Mouse (Mus musculus) embryo, embryonic 11.5 days (tissue): ENCODE results near the gene Rsbn1l.

Source experiments
- DNase-seq: peaks from one replicate; pipeline ENCODE4 v3.0.0-alpha.2; 2012; ENCODE audit warnings: low read depth, low spot score

Rsbn1l gene

GRCm38 (mm10) chr5:20956298-20956697 lies at the start of gene Rsbn1l:
Gene Rsbn1l (minus strand): TSS chr5:20956398.
- no peak for DNase-seq

DNA sequence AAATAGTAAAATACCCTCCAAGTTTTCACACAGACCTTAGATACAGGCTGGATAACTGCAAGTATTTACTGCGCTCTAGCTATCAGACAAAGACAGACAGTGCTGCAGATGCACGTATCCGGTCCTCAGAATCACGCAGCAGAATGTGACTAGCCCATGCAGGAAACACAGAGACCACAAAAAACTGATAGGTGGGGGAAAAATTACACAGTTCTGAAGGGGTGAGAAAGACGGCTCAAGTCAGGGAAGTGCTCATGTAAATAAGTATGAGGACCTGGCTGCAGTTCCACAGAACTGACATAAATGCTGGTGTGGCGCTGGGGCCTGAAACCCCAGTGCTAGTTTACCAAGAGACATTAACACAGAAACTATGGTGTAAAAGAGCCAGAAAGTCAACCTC lies 46.5 kb upstream of the Rsbn1l start:
- no peak for DNase-seq

GRCm38 (mm10) chr5:21001622-21002315 lies 45.6 kb upstream of the Rsbn1l start:
- DNase-seq: no peak

DNA sequence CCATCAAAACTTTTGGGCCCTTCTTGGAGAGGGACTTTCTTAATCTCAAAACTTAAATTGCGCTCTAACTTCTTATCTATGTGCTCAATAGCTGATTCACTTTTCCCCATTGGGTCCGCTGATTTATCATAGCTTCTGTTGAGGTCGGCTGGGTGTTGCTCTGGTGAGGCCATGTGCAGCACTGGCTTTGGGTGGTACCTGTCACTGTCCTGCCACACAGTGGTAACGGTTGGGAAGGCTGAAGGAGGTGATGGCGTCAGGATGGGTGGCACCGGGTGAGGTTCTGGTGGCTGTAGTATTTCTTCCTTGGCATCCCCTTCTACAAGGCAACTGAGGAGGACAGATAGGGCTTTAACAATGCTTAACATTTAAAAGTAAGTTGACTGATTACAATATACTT lies 42.2 kb upstream of the Rsbn1l start:
- no peak for DNase-seq

DNA sequence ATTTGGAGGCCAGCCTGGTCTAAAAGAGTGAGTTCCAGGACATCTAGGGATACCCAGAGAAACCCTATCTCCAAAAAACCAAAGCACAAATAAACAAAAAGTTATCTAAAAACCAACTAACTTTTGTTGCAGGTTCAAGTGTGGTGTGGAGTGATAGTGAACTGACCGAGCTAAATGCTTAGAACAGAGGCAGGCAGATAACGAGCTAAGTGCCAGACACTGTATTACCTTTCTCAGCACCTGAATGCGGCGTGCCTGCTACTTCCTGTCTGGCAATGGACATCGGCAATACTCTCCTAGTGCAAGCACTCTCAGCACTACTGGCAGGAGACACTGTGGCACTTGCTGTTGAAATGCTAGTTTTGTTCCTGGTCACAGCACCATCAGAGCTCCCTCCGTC lies 41.4 kb upstream of the Rsbn1l start:
- DNase-seq: no peak

GRCm38 (mm10) chr5:20990062-20990809 lies 34.0 kb upstream of the Rsbn1l start:
- DNase-seq: no peak

- no peak for DNase-seq
Observed at GRCm38 (mm10) chr5:20986271-20986670, 30.1 kb upstream of the Rsbn1l start.

- no peak for DNase-seq
Observed at GRCm38 (mm10) chr5:20983505-20983904, 27.3 kb upstream of the Rsbn1l start.

- no peak for DNase-seq
Observed at GRCm38 (mm10) chr5:20974690-20975089, 18.5 kb upstream of the Rsbn1l start.

DNA sequence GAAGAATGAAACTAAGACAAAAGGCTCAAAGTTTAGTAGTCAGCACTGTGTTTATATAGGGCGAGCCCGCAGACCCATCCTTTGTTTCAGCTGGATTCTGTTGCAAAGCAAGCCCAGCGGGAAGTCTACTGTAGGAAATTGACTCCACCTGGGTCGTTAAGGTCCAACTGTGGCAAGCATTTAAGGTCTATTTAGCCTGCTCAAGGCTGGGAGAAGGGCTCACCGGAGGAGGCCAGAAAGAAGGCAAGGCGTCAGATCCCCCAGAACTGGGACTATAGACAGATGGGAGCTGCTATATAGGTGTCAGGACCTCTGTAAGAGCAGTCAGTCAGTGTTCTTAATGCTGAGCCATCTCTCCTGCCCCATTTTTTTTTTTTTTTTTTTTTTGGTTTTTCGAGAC lies 17.8 kb upstream of the Rsbn1l start:
- no peak for DNase-seq

DNA sequence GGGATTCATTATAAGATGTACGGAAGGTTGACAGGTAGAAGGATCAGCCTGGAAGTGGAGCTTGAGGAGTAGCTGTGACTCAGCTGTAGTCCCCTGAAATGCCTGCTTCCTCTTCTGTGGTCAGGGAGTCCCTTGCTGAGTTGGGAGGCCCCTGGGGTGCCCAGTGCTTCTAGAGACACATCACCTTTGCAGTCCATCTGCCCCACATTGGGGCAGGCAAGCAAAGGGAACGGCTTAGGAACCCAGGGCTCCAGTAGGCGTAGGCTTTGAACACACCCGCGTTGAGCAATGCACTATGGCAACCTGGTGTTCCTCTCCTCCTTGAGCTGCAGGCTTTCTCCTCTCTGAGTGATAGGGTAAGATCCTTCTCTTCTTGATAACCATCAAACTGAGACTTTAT lies 16.9 kb upstream of the Rsbn1l start:
- no peak for DNase-seq

DNA sequence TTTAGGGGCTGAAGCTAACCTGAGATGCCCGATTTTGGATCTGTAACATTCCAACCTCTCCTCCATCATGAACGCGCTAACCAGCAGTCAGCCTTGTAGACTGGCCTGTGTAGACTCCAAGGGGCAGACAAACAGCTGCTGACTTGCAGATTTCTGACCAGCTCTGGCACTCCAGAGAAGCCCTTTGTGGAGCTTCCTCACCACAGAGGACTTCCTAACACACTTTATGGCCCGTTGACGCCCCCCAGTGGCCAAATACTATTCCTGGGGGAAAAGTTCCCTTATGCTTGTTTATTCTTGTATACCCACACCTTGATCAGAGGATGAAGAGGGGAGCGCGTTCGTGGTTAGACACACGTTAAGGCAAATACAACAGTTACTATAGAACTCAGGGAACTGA lies 12.8 kb upstream of the Rsbn1l start:
- DNase-seq: no peak

DNA sequence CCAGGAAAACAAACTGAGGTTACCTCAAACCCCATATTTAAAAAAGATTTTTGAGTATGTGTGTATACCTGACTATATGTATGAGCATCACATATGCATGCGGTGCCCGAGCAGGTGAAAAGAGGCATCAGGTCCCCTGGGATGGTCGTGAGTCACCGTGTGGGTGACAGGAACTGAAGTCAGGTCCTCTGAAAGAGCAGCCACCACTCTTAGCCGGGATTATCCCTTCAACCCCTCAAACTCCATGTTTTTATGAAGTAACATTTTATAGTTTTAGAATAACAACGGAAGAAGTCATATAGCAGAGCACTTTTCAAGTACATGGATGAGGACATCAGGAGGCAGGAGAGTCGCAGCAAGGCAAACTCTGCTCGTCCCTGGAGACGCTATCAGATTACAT lies 12.3 kb upstream of the Rsbn1l start:
- DNase-seq: no peak

DNA sequence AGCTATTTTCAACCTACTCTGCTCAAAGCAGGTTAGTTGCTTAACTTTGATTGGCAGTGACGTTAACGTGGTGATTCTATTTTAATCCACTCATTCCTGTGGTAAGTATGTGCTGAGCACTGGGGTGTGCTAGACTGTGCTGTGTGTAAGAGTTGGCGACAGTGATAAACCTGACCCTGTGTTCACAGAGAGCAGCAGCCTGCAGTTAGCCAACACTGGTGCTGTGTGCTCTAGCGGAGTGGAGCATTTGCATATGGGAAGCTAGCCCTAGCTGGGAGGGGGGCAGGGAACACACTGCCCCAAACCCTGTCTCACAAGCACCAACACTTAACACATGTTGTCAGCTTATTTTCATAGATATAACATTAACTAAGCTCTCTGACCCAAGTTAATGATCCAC lies 11.7 kb upstream of the Rsbn1l start:
- DNase-seq: no peak

DNA sequence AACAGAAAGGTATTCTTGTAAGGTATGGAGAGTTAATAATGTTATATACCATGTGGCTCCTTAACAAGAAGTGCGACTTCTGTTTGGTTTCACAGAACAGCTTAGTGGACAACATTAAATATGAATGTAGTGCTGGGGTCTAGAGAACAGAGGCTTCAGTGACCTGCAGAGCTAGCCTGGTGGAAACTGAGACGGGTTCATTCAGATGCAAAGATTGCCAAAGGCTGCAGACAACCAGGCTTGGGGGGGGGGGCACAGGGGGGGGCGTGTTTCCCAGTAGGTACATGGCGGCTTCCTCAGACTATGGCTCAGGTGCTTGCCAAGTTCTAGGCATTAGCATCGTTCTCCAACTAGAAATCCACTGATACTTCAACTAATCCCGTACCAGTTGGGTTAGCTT lies 8.2 kb upstream of the Rsbn1l start:
- DNase-seq: no peak

DNA sequence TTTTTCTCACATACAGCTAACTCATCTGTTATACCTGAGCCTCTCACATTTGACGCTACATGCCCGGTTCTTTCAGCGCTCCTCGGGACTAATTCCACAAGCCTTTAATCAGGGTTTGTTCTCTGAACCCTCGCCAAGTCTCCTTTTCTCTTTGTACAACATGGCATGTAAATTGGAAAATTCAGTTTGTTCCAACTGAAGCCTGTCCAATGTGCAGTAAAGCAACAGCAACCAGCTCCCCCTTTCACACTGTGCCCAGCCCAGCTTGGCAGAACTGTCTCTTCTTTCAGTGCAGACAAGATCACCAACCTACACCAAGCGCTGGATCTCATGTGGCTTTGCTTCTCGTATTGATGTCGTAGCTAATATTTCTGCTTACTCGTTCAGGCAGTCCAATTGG lies 7.1 kb upstream of the Rsbn1l start:
- DNase-seq: no peak

- no peak for DNase-seq
Observed at GRCm38 (mm10) chr5:20960927-20961326, 4.7 kb upstream of the Rsbn1l start.

GRCm38 (mm10) chr5:20955114-20955835 lies 923 bp downstream of the Rsbn1l start:
- no peak for DNase-seq

GRCm38 (mm10) chr5:20952337-20952925 lies 3.8 kb downstream of the Rsbn1l start:
- no peak for DNase-seq

DNA sequence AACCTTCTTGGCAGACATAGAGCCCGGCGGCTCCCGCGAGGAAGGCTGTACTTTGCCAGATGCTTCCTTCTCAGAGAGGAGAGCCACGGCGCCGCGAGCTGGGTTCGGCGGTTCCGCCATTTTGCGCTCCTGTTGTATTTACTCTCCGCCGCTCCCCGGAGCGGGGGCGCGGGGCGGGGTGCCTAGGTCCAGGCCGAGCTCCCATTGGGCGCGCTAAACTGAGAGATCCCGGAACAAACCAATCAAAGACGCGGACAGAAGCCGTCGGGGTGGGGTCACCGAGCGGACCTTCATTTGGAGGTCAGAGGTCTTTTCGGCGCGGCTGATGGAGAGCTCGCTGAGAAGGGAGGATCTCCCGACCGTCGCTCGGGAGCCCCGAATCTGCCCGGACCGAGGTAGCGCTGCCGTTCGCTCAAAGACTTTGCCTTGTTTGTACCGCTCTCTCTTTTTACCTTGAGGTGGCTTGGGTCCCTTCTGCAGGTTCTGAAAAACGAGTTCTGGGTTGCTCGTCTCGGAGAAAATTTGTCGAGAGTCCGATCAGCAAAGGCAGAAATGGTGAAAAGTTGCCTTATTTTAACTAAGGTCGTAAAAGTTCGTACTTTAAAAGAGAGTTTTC lies 4.4 kb downstream of the Rsbn1l start:
- DNase-seq: peak; percentile 94

DNA sequence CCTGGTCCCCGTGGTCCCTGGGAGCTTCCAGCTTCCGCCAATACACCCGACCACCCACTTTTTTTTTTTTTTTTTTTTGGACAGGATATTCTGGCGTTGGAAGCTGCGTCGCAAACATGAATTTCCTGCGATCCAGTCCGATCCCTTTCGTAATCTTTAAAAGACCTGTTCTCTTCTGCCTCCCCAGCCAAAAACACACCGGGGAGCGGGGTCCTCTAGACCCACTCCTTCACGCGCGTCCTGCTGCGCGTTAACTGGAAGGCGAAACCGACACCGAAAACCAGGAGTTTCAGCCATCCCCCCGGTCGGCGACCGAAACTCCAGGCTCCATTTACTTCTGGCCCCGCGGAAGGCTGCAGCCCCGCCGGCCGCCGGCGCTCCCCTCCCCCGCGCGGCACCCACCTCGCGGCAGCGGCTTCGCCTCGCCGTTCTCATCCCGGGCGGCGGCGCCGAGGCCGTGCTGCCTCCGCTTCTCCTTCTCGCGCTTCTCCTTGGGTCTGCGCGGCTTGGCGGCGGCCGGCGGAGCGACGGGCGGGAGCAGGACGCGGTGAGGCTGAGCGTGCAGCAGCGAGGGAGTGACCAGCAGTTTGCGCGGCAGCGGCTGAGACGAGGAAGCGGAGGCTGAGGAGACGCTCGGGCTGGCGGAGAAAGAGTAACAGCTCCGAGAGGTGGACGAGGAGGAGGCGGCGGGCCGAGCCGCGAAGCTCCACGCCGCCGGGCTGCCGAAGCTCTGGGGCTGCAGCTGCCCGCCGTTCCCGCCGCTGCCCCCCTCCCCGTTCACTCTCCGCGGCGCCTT lies 5.1 kb downstream of the Rsbn1l start:
- DNase-seq: peak; percentile 34
